Mouse (Mus musculus) lung, postnatal 36 days (tissue): ENCODE data around the gene Fads6.

Experiments used
- DNase-seq: peaks from one replicate; pipeline ENCODE4 v3.0.0; 2022; ENCODE audit warnings: mixed read lengths

Fads6 gene

DNA sequence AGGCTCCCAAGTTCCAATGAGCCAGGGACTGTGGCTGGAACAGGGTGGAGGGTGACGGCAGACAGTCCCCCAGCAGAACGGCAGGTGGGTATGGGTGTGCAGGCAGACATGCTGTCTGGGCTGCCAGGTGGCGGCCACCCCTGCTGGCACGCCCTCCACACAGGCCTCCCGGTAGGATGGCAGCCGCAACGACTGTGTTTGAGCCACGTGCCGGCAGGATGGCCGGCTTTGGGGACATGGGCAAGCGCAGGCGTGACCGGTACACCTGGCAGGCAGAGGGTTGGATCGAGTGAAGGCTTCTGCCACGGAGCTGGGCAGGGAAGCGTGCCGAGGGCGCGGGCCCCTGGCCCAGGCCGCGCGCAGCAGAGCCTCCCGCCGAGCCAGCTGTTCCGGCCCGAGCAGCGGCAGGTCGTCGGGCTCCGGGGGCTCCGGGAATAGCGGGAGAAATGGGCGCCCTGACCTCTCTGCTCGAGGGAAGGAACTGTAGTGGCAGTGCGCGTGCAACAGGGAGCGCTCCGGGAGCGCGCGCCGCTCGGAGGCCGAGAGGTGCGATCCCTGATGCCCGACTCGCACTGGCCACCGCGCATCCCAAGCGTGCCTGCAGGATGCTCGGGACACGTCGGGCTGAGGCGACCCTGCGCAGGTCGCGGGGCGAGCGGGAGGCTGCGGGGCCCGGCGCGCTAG lies 47.6 kb downstream of the Fads6 start:
- DNase-seq: no peak

GRCm38 (mm10) chr11:115247945-115248344 lies 49.5 kb downstream of the Fads6 start:
- no peak for DNase-seq

DNA sequence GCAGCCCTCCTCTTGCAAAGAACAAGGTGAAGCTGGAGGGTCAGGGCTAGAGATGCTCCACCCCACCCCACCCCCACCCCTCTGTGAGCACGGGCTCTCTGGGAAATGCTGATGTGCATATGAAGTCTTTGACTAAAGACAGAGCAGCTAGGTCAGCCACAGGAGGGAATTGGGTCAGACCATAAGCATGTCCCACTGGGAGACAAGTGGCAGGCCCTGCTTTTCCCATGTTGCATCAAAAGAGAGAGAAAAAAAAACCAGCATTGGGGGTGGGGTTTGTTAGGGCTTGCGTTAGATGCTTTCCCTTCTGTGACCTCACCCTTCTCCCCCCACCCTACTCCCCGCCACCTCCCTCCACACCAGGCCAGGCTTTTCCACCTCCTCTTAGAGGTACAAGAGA lies 50.2 kb downstream of the Fads6 start:
- no peak for DNase-seq

DNA sequence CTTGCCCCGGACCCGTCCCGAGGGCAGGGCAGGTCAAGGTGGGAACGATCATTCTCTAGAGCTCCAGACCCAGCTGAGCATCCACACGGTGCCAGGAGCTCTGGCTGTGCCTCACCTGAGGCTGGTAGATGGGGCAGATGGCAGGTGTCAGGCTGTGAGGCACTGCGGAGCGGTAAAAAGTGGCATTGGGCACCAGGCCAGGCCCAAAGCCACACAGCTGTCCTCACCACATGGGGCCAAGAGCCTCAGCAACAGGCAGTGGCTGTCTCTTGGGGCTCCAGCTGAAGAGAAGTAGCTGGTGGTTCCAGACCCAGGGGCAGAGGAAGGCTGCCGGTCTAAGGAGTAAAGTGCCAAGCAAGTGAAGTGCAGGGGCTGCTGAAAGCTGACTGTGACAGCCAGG lies 51.1 kb downstream of the Fads6 start:
- no peak for DNase-seq

- peak; percentile 64 for DNase-seq
These were observed 52.6 kb downstream of the Fads6 start for GRCm38 (mm10) chr11:115244840-115245239.

DNA sequence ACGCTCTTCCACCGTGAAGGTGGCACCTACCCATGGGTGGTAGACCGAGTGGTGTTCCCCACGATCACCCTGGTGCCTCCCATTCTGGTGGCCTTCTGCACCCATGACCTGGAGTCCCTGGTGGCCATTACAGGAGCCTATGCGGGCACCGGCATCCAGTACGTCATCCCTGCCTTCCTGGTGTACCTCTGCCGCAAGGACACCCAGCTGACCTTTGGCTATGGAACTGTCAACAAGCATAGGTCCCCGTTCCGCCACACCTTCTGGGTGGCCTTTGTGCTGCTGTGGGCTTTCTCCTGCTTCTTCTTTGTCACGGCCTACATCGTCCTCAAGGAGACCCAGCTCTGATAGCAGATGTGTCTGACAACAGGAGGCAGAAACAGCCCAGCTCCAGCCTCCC lies 53.7 kb downstream of the Fads6 start:
- no peak for DNase-seq

- no peak for DNase-seq
These were observed 54.7 kb downstream of the Fads6 start for GRCm38 (mm10) chr11:115242746-115243145.

GRCm38 (mm10) chr11:115241402-115241801 lies 56.1 kb downstream of the Fads6 start:
- DNase-seq: no peak

DNA sequence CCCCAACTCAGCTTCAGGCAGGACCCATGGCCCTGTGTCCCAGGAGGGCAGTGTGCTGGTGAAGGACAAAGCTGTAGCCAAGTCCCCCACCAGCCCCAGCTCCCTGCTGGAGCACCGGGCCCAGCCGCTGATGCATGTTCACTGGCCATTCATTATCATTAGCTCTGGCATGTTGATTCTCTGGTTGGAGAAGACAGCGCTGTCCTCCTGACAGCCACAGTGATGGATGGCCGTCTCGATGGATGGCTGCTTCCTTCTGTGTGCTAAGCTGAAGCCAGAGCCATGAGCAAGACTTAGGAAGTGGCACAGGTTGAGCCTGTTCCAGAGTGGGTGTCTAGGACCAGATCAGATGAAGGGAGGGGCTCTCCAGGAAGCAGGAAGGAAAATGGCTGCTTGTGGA lies 60.9 kb downstream of the Fads6 start:
- DNase-seq: no peak

- DNase-seq: peak; percentile 42
These were observed 63.0 kb downstream of the Fads6 start for GRCm38 (mm10) chr11:115234320-115235044.

GRCm38 (mm10) chr11:115233526-115234290 lies 63.8 kb downstream of the Fads6 start:
- peak; percentile 33 for DNase-seq

- DNase-seq: no peak
These were observed 64.6 kb downstream of the Fads6 start for GRCm38 (mm10) chr11:115232889-115233288.

DNA sequence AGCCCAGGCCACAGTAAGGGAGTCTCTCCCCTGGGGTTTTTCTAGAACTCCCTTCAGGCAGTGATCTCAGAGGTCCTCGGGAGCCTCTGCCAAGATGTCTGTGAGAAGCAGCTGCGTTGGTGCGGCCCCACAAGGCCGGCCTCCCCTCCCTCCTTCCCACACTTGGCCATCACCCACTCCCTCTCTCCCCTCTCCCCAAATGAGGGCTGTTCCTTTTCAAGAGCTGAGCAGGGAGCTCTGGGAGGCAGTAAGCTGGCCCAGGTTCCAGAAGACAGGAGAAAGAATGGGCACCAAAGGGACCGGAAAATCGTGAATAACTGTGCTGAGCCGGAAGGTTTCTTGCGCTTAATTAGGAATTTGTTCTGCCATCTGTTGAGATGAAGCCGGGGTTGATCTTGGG lies 65.5 kb downstream of the Fads6 start:
- no peak for DNase-seq

GRCm38 (mm10) chr11:115231168-115231915 lies 66.1 kb downstream of the Fads6 start:
- DNase-seq: no peak
